Mouse (Mus musculus): ENCODE measurements around the gene Olfr1383. TPM values are rescaled to one million over a fixed set of nuclear protein-coding genes. Genes with fewer than 3 reads are reported as not detected.

The Olfr1383 gene
- polyA plus RNA-seq, 1 experiment from 2014 or later: not detected

Other genes starting within 250 kb of the Olfr1383 start
- 0.05 and 0.10 TPM in 2 replicates for gene Olfr1393, start 241.3 kb upstream of the Olfr1383 start, polyA plus RNA-seq (2016; fragmentation: Nextera tagmentation; extraction: Ambion mirVana)
- not detected in 2 replicates for gene Olfr1392, start 234.4 kb upstream of the Olfr1383 start, polyA plus RNA-seq (2016; fragmentation: Nextera tagmentation; extraction: Ambion mirVana)
- not detected in 2 replicates for gene Olfr10, start 214.9 kb upstream of the Olfr1383 start, polyA plus RNA-seq (2016; fragmentation: Nextera tagmentation; extraction: Ambion mirVana)
- not detected in 2 replicates for gene Olfr1391, start 196.9 kb upstream of the Olfr1383 start, polyA plus RNA-seq (2016; fragmentation: Nextera tagmentation; extraction: Ambion mirVana)
- gene Olfr1390, start 184.5 kb upstream of the Olfr1383 start, polyA plus RNA-seq (2016; fragmentation: Nextera tagmentation; extraction: Ambion mirVana): not detected in 2 replicates
- not detected in 2 replicates for gene Olfr1389, start 96.6 kb upstream of the Olfr1383 start, polyA plus RNA-seq (2016; fragmentation: Nextera tagmentation; extraction: Ambion mirVana)
- 0.07 and 0.11 TPM in 2 replicates for gene Olfr1388, start 83.0 kb upstream of the Olfr1383 start, polyA plus RNA-seq (2016; fragmentation: Nextera tagmentation; extraction: Ambion mirVana)
- not detected in 2 replicates for gene Olfr1387, start 64.3 kb upstream of the Olfr1383 start, polyA plus RNA-seq (2016; fragmentation: Nextera tagmentation; extraction: Ambion mirVana)
- gene Olfr1386, start 54.6 kb upstream of the Olfr1383 start, polyA plus RNA-seq (2016; fragmentation: Nextera tagmentation; extraction: Ambion mirVana): not detected in 2 replicates
- gene Olfr1385, start 30.6 kb upstream of the Olfr1383 start, polyA plus RNA-seq (2016; fragmentation: Nextera tagmentation; extraction: Ambion mirVana): not detected in 2 replicates
- not detected in 2 replicates for gene Olfr1384, start 12.9 kb upstream of the Olfr1383 start, polyA plus RNA-seq (2016; fragmentation: Nextera tagmentation; extraction: Ambion mirVana)
- gene Olfr1382, start 8.6 kb downstream of the Olfr1383 start, polyA plus RNA-seq (2016; fragmentation: Nextera tagmentation; extraction: Ambion mirVana): not detected in 2 replicates
- not detected in 2 replicates for gene Olfr1381, start 23.8 kb downstream of the Olfr1383 start, polyA plus RNA-seq (2016; fragmentation: Nextera tagmentation; extraction: Ambion mirVana)
- not detected in 2 replicates for gene Olfr1380, start 37.2 kb downstream of the Olfr1383 start, polyA plus RNA-seq (2016; fragmentation: Nextera tagmentation; extraction: Ambion mirVana)
- 4.7 and 4.8 TPM in 2 replicates for gene Flt4, start 89.6 kb downstream of the Olfr1383 start, polyA plus RNA-seq (2016; fragmentation: Nextera tagmentation; extraction: Ambion mirVana)
- gene Scgb3a1, start 144.0 kb downstream of the Olfr1383 start, polyA plus RNA-seq (2016; fragmentation: Nextera tagmentation; extraction: Ambion mirVana): not detected in 2 replicates
- gene Cnot6, start 193.1 kb downstream of the Olfr1383 start, polyA plus RNA-seq (2016; fragmentation: Nextera tagmentation; extraction: Ambion mirVana): 40.2 and 44.7 TPM in 2 replicates